Mouse (Mus musculus) limb, embryonic 12.5 days (tissue): ENCODE measurements at regions not wholly inside any gene's neighbourhood (a gene's known extent, or its start where the extent isn't known, plus 50 kb on each side); places are given as distances from the start of the nearest gene placed in this dataset.

Experiments
- ATAC-seq: fragments of 200-750 bp; cut with Nextera tagmentation; 2 replicates; pipeline ENCODE4 v1.8.0; 2017; ENCODE audit warnings: low read depth, moderate TSS enrichment; ENCODE audit not compliant: insufficient number of reproducible peaks, insufficient read depth, low FRiP score, low TSS enrichment
- H3K27ac ChIP-seq: fragments of 300-500 bp; sonication (generic); 2 replicates; pipeline ENCODE4 v1.5.1; 2016; ENCODE audit warnings: mild to moderate bottlenecking, moderate library complexity
- H3K27me3 ChIP-seq: fragments of 300-500 bp; sonication (generic); 2 replicates; pipeline ENCODE4 v1.6.1; 2016; ENCODE audit warnings: mild to moderate bottlenecking, moderate library complexity
- H3K36me3 ChIP-seq: fragments of 300-500 bp; sonication (generic); 2 replicates; pipeline ENCODE4 v1.6.1; 2016; ENCODE audit warnings: mild to moderate bottlenecking, moderate library complexity
- H3K4me1 ChIP-seq: fragments of 300-500 bp; sonication (generic); replicated peaks from 2 replicates; pipeline ENCODE4 v1.6.1; 2016
- H3K4me2 ChIP-seq: fragments of 300-500 bp; sonication (generic); 2 replicates; pipeline ENCODE4 v1.6.1; 2016; ENCODE audit warnings: mild to moderate bottlenecking, moderate library complexity
- H3K4me3 ChIP-seq: fragments of 300-500 bp; sonication (generic); replicated peaks from 2 replicates; pipeline ENCODE4 v1.5.1; 2016; ENCODE audit warnings: mild to moderate bottlenecking
- H3K9ac ChIP-seq: fragments of 300-500 bp; sonication (generic); replicated peaks from 2 replicates; pipeline ENCODE4 v1.6.1; 2016; ENCODE audit warnings: mild to moderate bottlenecking, moderate library complexity
- H3K9me3 ChIP-seq: fragments of 300-500 bp; sonication (generic); 2 replicates; pipeline ENCODE4 v1.6.1; 2016; ENCODE audit warnings: mild to moderate bottlenecking, moderate library complexity
- WGBS: fragments of 180-500 bp; shearing (Covaris S2); methylation state at CpG from one replicate; pipeline ENCODE4 v1.1.7; 2016; 5-methylcytosine and 5-hydroxymethylcytosine counted together

GRCm38 (mm10) chr13:33558927-33559326, 74.3 kb downstream of the Serpinb9g start:
- Histone ChIP-seq H3K9me3 (0 out of 2 replicates have a peak, but pooled peaks cover 7% of the 10 kb centered on the region), H3K9ac (no peak overlapping the region), H3K4me2 (no peak overlapping the region), H3K27ac (no peak overlapping the region), H3K4me3 (no peak overlapping the region), H3K27me3 (no peaks in the 10 kb centered on the region), H3K36me3 (no peaks in the 10 kb centered on the region), H3K4me1 (no peaks in the 10 kb centered on the region)
- no peak for ATAC-seq
- 93% methylated on average over 2 of the region's 2 CpGs for WGBS

- no peak overlapping the region for H3K4me2 ChIP-seq
- H3K4me3 ChIP-seq = no peak overlapping the region
- H3K4me1 ChIP-seq = no peaks in the 10 kb centered on the region
- no peak overlapping the region for H3K9ac ChIP-seq
- no peak overlapping the region for H3K27ac ChIP-seq
- H3K27me3 ChIP-seq = no peaks in the 10 kb centered on the region
- ATAC-seq = no peak
- H3K9me3 ChIP-seq = peaks cover 12% of the 10 kb centered on the region
- no peaks in the 10 kb centered on the region for H3K36me3 ChIP-seq
These were observed 75.1 kb downstream of the Serpinb9g start for GRCm38 (mm10) chr13:33559719-33560118.

GRCm38 (mm10) chr13:33561625-33562024, 77.0 kb downstream of the Serpinb9g start:
- Histone ChIP-seq H3K36me3 (no peaks in the 10 kb centered on the region), H3K4me2 (no peak overlapping the region), H3K9me3 (peaks cover 32% of the 10 kb centered on the region), H3K27ac (no peak overlapping the region), H3K9ac (no peak overlapping the region), H3K4me1 (no peaks in the 10 kb centered on the region), H3K27me3 (no peaks in the 10 kb centered on the region), H3K4me3 (no peak overlapping the region)
- 83% methylated on average over 3 of the region's 3 CpGs for WGBS
- no peak for ATAC-seq

- Histone ChIP-seq H3K9ac (no peak overlapping the region), H3K4me2 (no peak overlapping the region), H3K27me3 (no peaks in the 10 kb centered on the region), H3K9me3 (peaks cover 43% of the 10 kb centered on the region), H3K4me3 (no peak overlapping the region), H3K27ac (no peak overlapping the region), H3K4me1 (no peaks in the 10 kb centered on the region), H3K36me3 (no peaks in the 10 kb centered on the region)
- whole genome bisulfite sequencing = 44% methylated on average over 1 of the region's 1 CpGs
- ATAC-seq = no peak
These were observed 78.3 kb downstream of the Serpinb9g start for GRCm38 (mm10) chr13:33562928-33563327.

GRCm38 (mm10) chr13:33563366-33563765, 78.8 kb downstream of the Serpinb9g start:
- H3K4me3 ChIP-seq = no peak overlapping the region
- H3K27me3 ChIP-seq = no peaks in the 10 kb centered on the region
- no peak for ATAC-seq
- H3K36me3 ChIP-seq = no peaks in the 10 kb centered on the region
- H3K9me3 ChIP-seq = peaks cover 46% of the 10 kb centered on the region
- H3K9ac ChIP-seq = no peak overlapping the region
- 46% methylated on average over 1 of the region's 1 CpGs for WGBS
- H3K4me1 ChIP-seq = no peaks in the 10 kb centered on the region
- H3K27ac ChIP-seq = no peak overlapping the region
- no peak overlapping the region for H3K4me2 ChIP-seq

- ATAC-seq = no peak
- WGBS = 88% methylated on average over 4 of the region's 4 CpGs
- Histone ChIP-seq H3K4me1 (no peaks in the 10 kb centered on the region), H3K27ac (no peak overlapping the region), H3K9me3 (peaks cover 62% of the 10 kb centered on the region), H3K27me3 (no peaks in the 10 kb centered on the region), H3K9ac (no peak overlapping the region), H3K36me3 (no peaks in the 10 kb centered on the region), H3K4me2 (no peak overlapping the region), H3K4me3 (no peak overlapping the region)
These were observed 83.3 kb downstream of the Serpinb9g start for GRCm38 (mm10) chr13:33567915-33568314.

- Histone ChIP-seq H3K9me3 (peaks cover 56% of the 10 kb centered on the region), H3K9ac (no peak overlapping the region), H3K4me3 (no peak overlapping the region), H3K4me2 (no peak overlapping the region), H3K4me1 (no peaks in the 10 kb centered on the region), H3K27me3 (no peaks in the 10 kb centered on the region), H3K27ac (no peak overlapping the region), H3K36me3 (no peaks in the 10 kb centered on the region)
- 94% methylated on average over 1 of the region's 1 CpGs for WGBS
- ATAC-seq = no peak
These were observed 84.7 kb downstream of the Serpinb9g start for GRCm38 (mm10) chr13:33569318-33569717.

- Histone ChIP-seq H3K9ac (no peak overlapping the region), H3K27ac (no peak overlapping the region), H3K4me1 (no peaks in the 10 kb centered on the region), H3K4me2 (no peak overlapping the region), H3K36me3 (no peaks in the 10 kb centered on the region), H3K9me3 (peaks cover 47% of the 10 kb centered on the region), H3K4me3 (no peak overlapping the region), H3K27me3 (no peaks in the 10 kb centered on the region)
- 81% methylated on average over 2 of the region's 2 CpGs for WGBS
- ATAC-seq = no peak
These were observed 86.2 kb downstream of the Serpinb9g start for GRCm38 (mm10) chr13:33570836-33571235.

GRCm38 (mm10) chr13:33586065-33586464, 75.1 kb upstream of the Serpinb6d start:
- no peak for ATAC-seq
- no peaks in the 10 kb centered on the region for H3K4me1 ChIP-seq
- H3K27me3 ChIP-seq = no peaks in the 10 kb centered on the region
- H3K4me2 ChIP-seq = no peak overlapping the region
- no peak overlapping the region for H3K27ac ChIP-seq
- 0 out of 2 replicates have a peak, but pooled peaks cover 17% of the 10 kb centered on the region for H3K9me3 ChIP-seq
- H3K4me3 ChIP-seq = no peak overlapping the region
- H3K9ac ChIP-seq = no peak overlapping the region
- no peaks in the 10 kb centered on the region for H3K36me3 ChIP-seq
